Mouse (Mus musculus): ENCODE results near the gene Hfe.
"Not testable (repeated sequence)": the region's sequence is repeated elsewhere in the genome, so short reads cannot be mapped to it uniquely, and the experiment has no call there.

Hfe gene

DNA sequence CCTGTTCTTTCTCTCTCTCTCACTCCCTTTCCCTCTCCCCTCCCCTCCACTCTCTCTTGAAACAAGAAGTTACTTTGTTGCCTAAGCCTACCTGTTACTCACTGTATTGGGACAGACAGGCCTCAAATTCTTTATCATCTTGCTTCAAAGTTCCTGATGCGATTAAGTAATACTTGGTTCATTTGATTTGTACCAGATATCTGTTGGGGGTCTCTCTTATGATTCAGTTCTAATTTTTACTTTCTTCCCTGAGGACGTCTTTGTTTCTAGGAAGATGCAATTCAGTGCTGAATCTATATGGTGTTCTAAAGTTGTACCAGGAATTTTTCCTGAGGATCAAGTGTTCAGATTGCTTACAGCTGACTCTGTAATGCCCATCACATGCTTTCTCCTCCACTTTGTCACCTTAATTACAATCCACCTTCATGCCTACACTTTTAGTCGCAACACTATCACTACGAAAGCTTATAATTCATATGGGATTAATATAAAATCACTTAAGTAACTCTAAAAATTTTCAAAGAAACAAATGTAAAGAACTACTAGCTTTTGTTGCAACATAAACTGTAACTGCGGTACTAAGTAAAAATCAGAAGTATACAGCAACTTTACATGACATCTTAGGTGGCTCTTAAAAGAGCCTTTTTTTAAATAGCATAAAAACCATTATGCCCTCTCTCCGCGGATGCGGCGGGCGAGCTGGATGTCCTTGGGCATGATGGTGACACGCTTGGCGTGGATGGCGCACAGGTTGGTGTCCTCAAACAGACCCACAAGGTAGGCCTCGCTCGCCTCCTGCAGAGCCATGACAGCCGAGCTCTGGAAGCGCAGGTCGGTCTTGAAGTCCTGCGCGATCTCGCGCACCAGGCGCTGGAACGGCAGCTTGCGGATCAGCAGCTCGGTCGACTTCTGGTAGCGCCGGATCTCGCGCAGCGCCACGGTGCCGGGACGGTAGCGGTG, 34.0 kb upstream of the Hfe start:
- DNase-seq (ENCODE audit: low spot score in 2 of 2): no peak

DNA sequence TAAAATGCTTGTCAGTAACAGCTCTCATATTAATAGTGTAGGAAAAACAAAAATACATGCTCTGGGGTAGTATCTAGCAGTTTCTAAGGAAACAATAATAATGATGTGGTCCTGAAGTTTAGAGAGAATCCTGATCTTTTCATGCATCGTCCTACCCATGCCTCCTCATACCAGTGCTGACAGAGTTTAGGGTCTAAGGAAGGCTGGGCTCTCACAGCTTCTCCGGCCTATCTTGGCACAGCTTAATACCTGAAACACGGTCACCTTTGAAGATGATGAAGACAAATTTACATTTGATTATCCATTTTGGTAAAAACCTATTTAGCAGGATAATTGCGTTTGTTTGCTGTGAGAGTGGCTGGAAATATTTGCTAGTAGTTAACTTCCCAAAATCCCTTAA, 33.3 kb upstream of the Hfe start:
- DNase-seq (ENCODE audit: low spot score in 2 of 2): no peak

DNA sequence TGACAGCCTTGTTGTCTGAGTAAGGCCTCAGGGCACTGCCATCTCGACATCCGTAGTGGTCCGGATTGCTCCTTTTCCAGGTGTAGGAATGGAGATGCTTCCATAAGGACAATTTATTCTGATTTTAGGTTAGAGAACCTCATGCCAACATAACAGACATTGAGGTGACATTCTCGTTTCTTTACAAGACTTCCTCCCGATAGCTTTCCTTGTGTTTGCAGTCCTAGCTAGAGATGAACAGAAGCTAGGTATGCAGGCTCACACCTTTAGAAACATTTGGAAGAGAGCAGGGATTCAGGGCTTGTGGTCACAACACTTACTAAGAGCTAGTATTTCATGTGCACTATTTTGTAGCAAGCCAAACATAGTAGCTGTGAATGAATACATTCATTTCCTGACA, 32.6 kb upstream of the Hfe start:
- DNase-seq (ENCODE audit: low spot score in 2 of 2): no peak

DNA sequence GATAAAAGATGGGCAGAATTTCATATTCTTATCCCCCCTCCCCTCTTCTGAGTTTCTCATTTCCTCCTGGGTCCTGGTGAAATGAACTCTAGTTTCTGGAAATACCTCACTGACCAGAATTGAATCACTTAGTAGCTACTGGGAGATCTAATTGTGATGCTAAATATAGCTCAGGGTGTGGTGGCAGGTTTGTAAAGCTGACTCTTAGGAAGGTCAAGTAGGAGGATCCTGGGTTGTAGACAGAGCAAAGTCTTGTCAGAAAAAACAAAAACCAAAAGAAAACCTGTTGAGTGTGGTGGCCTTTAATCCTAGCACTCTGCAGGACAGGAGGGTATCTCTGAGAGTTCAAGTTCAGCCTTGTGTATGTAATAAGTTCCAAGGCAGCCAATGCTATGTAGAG, 31.4 kb upstream of the Hfe start:
- DNase-seq (ENCODE audit: low spot score in 2 of 2): no peak

DNA sequence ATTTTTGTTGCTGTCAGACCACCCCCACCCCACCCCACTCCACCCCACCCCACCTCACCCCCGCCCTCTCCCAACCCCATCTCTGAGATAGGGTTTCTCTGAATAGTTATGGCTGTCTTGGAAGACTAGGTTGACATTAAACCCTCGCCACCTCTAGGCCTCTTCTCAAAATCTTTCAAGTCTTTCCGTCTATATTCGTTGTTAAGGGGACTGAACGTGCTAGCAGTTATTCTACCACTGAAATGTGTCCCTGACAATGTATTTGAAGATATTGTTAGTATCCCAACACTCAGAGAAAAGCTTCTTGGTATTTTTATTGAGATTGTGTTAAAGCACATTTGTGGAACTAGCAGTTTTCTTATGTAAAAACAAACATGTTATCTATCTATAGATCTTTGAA, 30.3 kb upstream of the Hfe start:
- no peak for DNase-seq (ENCODE audit: low spot score in 2 of 2)

DNA sequence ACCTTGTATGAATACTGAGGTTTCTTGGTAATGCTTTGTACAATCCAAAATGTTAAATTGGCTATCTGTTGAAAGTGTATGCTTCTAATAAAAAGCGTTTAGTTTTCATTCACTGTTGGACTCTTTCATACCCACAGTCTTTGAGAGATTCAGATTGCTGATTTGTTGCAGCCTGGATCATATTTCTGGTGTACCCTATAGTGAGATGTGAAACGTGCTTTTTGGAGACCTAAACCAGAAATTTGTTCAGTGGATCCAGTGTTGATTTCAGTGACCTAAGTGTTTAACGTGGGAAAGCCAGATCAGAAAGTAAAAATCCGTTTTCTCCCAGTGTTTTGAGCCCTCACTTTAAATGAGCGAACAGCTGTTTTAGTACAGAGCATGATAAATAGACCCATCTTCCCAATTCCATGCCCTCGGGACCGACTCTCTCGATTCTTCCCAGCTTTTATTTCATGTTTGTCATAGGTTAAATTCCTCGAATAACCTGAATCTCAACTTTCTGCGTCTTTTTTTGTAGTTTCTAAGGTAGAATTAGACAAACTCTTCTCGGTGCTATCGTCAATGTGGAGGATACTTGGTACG, 29.7 kb upstream of the Hfe start:
- no peak for DNase-seq (ENCODE audit: low spot score in 2 of 2)

DNA sequence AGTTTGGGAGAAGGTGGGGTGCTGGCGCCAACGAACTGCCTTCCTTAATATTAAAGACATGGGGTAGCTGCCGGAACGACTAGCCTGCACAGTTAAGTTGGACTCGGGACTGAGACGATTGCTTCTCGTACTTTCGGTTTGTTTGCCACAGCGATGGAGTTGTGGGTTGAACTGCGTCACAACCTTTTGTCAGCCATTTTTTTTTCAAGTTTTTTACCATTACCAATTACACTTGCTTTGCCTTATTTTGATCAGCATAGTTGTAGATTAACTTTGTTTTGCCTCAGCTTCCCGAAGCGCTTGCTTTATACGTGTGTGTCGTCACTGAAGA, 29.2 kb upstream of the Hfe start:
- no peak for DNase-seq (ENCODE audit: low spot score in 2 of 2)

DNA sequence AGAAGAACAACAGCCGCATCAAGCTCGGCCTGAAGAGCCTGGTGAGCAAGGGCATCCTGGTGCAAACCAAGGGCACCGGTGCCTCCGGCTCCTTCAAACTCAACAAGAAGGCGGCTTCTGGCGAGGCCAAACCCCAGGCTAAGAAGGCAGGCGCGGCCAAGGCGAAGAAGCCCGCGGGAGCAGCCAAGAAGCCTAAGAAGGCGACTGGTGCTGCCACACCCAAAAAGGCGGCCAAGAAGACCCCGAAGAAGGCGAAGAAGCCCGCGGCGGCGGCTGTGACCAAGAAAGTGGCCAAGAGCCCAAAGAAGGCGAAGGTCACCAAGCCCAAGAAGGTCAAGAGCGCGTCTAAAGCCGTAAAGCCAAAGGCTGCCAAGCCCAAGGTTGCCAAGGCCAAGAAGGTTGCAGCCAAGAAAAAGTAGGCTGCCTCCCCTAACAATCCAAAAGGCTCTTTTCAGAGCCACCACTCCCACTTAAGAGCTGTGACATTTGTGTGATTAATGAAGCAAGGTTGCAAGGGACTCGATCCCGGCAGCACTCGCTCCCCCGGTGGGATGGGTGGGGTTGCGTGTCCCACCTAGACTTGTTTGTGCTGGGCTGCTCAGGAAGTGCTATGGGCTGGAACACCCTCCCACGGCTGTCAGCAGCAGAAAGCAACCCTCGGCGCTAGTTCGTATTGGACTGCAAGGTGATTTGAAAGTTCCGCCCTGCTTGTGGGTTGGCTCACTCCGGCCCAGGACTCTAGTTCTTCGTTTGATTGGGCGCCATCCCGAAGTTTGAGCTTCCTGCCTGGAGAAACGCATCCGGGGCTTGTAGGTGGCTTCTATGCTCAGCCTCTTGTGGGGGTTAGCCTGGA, 28.6 kb upstream of the Hfe start:
- peak; percentile 88 to 90 for DNase-seq (ENCODE audit: low spot score in 2 of 2)

DNA sequence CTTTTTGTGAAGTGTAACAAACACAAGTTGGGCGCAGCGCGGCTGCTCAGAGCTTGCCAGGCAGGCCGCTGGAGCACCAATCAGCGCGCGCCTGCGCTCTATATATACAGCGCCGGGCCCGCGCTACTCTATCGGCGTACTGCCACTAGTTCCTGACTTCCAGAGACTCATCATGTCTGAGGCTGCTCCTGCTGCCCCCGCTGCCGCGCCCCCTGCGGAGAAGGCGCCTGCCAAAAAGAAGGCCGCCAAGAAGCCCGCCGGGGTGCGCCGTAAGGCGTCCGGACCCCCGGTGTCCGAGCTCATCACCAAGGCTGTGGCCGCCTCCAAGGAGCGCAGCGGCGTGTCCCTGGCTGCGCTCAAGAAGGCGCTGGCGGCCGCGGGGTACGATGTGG, 28.0 kb upstream of the Hfe start, which contains the start of gene Hist1h1c:
Gene Hist1h1c, plus strand, starts transcription at position 132 of the 392 bp plus-strand sequence.
- peak; percentile 89 to 92 for DNase-seq (ENCODE audit: low spot score in 2 of 2)

DNA sequence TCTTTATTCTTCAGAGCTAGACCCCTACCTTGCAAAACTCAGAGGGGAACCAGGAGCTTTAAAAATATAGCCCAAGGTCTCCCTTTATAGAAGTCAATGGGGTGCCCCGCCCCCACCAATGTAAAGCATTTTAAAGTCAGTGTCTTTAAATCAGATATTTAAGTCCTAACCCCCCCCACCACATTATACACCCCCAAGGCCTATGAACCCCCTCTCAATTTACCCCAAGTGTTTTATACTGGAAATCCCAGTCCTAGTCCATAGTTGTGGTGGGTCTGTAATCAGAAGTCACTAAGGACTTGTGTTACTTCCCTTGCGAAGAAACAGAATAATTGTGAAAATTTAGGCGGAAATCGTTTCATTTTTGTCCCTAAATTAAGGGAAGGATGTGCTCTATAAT, 27.4 kb upstream of the Hfe start:
- DNase-seq (ENCODE audit: low spot score in 2 of 2): peak in 1 of 2 experiments; percentile 13

DNA sequence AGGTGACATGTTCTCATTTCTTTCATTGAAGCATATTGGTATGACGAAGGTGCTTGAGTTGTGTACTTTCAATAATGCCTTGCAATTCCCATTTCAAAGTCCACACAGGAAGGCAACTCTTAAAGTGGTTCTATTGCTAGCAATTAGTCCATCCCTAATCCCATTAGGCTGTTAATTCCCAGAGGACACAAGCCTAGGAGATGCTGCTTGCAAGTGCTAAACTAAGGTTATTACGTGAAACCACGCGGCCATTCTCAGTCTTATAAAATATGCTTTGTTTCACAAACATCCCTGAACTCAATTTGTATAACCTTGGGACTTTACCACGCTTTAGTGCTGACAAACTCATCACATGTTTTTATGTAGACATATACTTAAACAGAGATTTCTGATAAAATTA, 26.4 kb upstream of the Hfe start:
- DNase-seq (ENCODE audit: low spot score in 2 of 2): no peak

DNA sequence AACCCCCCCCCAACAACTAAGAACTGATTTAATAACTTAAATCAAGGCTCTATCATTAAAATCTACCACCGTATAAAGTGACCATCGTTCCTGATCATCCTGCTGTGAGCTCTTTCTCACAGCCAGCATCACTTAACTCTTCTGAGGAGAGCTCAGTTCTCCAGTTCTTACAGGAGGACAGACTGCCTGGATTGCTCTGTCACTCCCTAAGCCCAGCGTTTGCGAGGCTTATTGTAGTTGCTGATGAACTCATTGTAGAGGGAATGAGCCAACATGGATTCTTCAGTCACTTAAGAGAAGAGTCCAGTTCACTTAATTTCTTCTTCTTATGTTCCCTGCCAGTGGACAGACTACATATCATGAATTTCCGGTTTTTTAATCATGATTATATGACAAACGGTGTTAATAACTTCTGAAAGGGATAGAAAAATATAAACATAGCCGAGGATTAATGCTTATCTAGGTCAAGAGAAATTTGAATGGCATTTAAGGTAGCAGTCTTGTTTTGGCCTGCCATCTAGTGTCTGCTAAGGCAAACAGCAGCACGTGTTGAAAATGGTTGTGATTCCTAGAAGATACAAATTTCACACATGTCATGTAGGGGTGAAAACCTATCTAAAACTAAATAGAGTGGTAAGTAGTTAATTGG, 21.6 kb upstream of the Hfe start:
- peak in 1 of 2 experiments; percentile 42 for DNase-seq (ENCODE audit: low spot score in 2 of 2)

DNA sequence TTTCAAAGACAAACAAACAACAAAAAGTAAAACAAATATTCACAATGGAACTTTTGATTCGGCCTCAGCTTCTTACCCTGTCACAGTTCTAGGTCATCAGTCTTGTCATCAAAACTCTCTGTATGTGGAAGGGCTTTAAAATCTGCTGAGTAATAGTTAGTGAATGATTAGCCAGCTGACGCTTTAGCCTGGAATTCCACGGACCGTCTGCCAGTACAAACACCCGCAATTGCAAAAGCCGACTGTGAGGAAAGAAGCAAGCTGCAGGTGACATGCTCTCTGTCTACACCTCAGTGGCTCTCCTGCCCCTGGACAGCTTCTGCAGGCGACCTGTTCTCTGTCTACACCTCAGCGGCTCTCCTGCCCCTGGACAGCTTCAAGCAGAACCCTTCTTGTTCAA, 19.8 kb upstream of the Hfe start:
- DNase-seq (ENCODE audit: low spot score in 2 of 2): no peak

DNA sequence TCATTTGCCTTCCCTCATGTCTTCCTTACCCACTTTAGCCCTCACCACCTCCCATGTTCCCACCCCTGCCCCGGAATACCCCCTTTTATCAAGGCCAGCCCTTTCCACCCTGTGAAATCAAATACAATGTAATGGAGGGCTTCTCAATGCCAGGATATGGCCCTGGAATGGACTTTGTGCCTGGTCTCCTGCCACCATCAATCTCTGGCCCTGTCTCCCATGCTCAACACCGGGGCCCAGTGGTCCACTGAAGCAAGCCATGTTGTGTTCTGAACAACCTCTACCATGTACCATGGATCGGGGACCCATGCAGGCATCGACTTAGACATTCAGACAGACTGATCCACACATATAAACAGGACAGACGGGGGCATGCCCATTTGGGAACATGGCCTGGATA, 19.1 kb upstream of the Hfe start:
- no peak for DNase-seq (ENCODE audit: low spot score in 2 of 2)

DNA sequence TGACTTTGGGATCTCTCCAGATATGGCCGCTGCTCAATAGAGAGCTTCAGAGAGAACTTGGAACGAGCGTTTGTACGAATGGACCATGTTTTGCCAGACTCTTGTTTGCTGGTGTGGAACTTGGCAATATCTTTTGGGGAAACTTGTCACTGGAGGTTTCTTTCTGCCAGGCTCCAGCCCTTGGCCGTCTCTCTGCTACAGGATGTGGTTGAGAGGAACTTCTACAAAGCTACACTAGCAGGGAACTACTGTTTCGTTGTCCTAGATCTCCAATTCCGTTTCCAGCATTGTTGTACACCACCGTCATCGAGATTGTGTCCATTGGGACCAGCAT, 18.5 kb upstream of the Hfe start:
- no peak for DNase-seq (ENCODE audit: low spot score in 2 of 2)

DNA sequence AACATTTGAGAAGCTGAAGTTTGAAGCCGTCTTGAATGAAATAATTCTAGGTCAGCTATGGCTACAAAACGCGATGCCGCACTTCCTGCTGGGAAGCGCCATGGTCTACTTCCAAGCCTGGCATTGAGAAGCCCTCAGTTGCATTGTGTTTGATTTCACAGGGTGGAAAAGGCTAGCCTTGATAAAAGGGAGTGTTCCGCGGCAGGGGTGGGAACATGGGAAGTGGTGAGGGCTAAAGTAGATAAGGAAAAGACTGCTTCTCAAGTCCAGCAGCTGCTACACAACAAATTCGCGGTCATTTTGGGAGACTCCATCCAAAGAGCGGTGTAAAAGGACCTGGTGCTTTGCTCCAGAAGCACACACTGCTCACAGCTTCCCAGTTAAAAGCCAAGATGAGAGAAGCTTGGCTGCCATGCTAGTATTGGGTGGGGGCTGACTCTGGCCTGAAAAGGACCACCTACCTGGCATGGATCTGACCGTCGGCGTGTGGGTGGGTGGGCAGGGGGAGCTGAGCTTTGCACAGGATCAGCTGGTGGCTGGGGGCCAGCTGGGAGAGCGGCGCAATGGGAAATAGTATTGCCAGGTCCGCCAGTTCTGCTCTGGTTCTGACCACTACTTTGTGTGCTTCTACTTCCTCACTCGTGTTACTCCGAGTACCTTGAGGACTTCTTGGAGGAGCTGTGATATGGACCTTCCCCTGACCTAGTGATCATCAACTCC, 18.0 kb upstream of the Hfe start:
- DNase-seq (ENCODE audit: low spot score in 2 of 2): no peak

DNA sequence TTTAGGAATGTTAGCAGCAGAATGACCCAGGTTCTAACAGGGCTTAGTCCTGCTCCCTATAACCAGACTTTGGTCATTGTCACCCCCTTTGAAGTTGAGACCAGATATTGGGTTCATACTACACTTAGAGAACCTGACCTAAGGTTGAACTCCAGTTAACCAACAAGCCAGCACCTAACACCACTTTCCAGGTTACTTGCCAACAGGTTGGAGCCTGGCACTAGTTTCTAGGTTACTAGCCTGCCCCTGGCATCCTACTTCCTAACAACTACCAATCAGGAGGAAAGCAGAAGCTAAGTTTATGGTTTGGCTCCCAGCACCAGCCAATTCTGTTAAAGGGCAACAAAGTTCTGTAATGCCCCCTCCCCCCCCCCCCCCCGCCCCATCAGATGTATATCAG, 14.6 kb upstream of the Hfe start:
- DNase-seq (ENCODE audit: low spot score in 2 of 2): no peak

DNA sequence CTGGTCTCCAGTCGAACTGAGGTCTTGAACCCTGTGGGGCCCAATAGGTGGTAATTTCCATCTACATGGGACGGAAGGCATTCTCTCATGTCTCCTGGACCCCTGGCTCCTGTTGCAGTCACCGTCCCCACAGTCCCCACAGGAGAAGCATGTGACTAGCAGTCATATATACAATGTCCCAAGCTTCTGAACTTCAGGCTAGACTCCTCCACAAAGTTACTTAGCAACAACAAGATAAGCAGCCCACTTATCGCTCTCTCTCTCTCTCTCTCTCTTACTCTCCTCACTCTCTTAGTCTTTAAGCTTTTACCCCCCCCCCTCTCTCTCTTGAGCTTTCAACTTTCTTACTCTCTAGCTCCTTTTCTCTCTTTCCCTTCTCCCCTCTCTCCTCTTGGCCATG, 13.6 kb upstream of the Hfe start:
- no peak for DNase-seq (ENCODE audit: low spot score in 2 of 2)

DNA sequence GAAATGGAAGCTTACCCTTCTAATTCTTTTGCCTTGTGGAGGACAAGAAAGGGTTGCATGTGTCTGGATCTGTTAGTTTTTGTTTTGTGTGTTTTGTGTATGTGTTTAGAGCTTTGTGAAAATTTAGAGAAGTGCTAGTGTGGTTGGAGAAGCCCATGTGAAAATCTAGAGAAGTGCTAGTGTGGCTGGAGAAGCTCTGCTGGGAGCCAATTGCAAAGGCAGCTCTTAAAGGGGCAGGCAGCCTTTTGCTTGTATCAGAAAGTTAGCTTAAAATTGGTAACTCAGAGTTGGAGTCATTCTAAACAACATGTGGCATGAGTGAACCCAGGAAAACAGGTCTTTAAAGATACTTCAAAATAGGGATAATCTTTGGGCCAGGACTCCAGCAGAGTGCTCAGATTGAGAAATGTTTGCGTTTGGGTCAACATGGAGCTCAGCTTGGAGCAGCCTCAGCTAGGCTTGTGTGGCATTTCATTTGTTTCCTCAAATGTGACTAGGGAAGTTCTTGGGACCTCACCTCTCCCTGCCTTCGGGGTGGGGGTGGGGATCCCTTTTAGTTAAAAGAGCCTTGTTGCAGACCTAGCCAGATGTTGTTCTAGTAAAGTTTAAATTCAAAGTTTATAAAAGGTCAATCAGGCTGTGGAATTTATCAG, 7.1 kb upstream of the Hfe start:
- DNase-seq (ENCODE audit: low spot score in 2 of 2): not testable (repeated sequence)

DNA sequence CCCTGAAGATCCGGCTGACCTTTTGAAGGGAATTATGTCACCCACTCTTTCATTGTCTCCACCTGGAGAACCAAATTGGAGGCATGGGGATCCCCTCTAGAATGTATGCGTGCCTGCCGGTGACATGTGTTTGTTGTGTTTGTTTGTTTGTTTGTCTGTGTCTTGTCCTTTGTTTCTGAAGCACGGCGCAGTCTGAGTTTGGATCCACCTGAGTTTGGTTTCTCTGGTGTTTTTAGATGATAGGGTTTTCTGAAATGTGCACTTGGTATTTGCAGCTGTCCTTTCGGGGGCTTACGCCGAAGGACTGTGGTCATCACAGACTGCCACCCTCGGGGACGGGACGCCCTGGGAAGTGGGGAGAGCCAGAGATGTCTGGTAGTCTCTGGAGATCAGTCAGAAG, 6.5 kb upstream of the Hfe start:
- DNase-seq (ENCODE audit: low spot score in 2 of 2): no peak

All from natural killer cell, adult 2 months (primary cell).